Mouse (Mus musculus) brown adipose tissue, adult 24 weeks (tissue): Measurements from ENCODE around the gene Gramd4. TPM values are rescaled to one million over a fixed set of nuclear protein-coding genes. Genes with fewer than 3 reads are reported as not detected.
A peak's percentile ranks its signal among the peaks of the same experiment; 100 is the strongest.

ENCODE experiments used
- H3K27ac ChIP-seq: fragments of 200-500 bp; replicated peaks from 2 replicates; pipeline ENCODE4 v1.5.1; 2012; ENCODE audit warnings: low read depth, mild to moderate bottlenecking, low read length
- H3K4me1 ChIP-seq: fragments of 200-500 bp; 2 replicates; pipeline ENCODE4 v1.6.1; 2012; ENCODE audit warnings: low read length, mixed read lengths; ENCODE audit not compliant: control insufficient read depth, insufficient read depth, insufficient read length
- H3K4me3 ChIP-seq: fragments of 200-500 bp; 2 replicates; pipeline ENCODE4 v1.5.1; 2012; ENCODE audit warnings: low read depth, mild to moderate bottlenecking, low read length, moderate library complexity; ENCODE audit not compliant: insufficient read depth
- polyA plus RNA-seq: library from polyadenylated mRNA; stranded (reverse); fragments of >200 nt; gene quantifications from 2 replicates; pipeline ENCODE4 v1.2.4, GENCODE M21; 2012; ENCODE audit not compliant: missing spikeins, insufficient read depth, insufficient read length

The Gramd4 gene
- polyA plus RNA-seq, 1 experiment = 13.5 TPM

- H3K27ac ChIP-seq = peak overlapping the region; percentile 91
- peaks cover 33% of the 10 kb centered on the region for H3K4me1 ChIP-seq
- peak overlapping the region; percentile 90 for H3K4me3 ChIP-seq
Measured at GRCm38 (mm10) chr15:86186686-86187085, 129.2 kb downstream of the Gramd4 start.

Other genes starting within 250 kb of the Gramd4 start
- gene Cdpf1, start 246.0 kb upstream of the Gramd4 start, polyA plus RNA-seq = 27.8 and 29.8 TPM in 2 replicates
- 0.28 TPM in 1 of 2 replicates, not detected in the other for gene Pkdrej, start 236.0 kb upstream of the Gramd4 start, polyA plus RNA-seq
- gene Ttc38, start 225.4 kb upstream of the Gramd4 start, polyA plus RNA-seq = 24.6 and 30.6 TPM in 2 replicates
- gene Gtse1, start 197.9 kb upstream of the Gramd4 start, polyA plus RNA-seq = not detected in 2 replicates
- 18.3 and 32.4 TPM in 2 replicates for gene Trmu, start 178.4 kb upstream of the Gramd4 start, polyA plus RNA-seq
- 0.20 TPM in 1 of 2 replicates, not detected in the other for gene Celsr1, start 23.9 kb upstream of the Gramd4 start, polyA plus RNA-seq
- gene Cerk, start 128.4 kb downstream of the Gramd4 start, polyA plus RNA-seq = 4.5 and 5.0 TPM in 2 replicates
- 12.5 and 15.2 TPM in 2 replicates for gene Tbc1d22a, start 156.8 kb downstream of the Gramd4 start, polyA plus RNA-seq